Mouse (Mus musculus): ENCODE results near the gene Ccdc85c.

DNA sequence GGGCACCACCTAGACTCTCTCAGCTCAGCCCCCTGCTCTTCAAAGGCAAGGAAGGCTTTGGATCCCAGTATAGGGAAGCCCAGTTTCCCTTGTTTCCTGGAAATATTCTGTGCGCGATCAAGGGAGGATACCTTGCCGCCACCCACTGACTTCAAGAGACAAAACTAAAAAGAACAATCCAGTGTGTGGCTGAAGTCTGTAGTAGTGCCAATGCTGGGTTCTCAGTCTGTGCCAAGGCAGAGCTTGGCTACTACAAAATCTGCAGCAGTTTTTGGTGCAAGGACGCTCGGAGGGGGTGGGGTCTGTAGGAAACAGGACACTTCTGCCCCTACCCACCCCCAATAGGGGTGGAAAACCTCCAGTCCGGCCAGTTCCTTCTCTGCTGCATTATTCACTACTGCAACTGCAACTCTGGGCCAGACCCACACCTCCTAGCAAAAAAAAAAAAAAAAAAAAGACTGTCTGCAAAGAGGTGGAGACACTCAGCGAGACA is 3.0 kb downstream of the Ccdc85c start:
- TF ChIP-seq EP300 (optimal IDR thresholded peaks at IDR 0.05), result no peak
- no peak for TF ChIP-seq CTCF (IDR thresholded peaks at IDR 0.05; ENCODE audit: low read depth)

Data from stomach, postnatal 0 days (tissue).